Mouse (Mus musculus) forebrain, postnatal 0 days (tissue): Measurements from ENCODE around the gene Proca1. TPM values are rescaled to one million over a fixed set of nuclear protein-coding genes. Genes with fewer than 3 reads are reported as not detected.

Experiments
- ATAC-seq: fragments of 200-750 bp; cut with Nextera tagmentation; 2 replicates; pipeline ENCODE4 v1.8.0; 2017; ENCODE audit warnings: mild to moderate bottlenecking, moderate library complexity
- DNase-seq: peaks from one replicate; pipeline ENCODE4 v3.0.0-alpha.2; 2015
- H3K27ac ChIP-seq: fragments of 300-500 bp; sonication (generic); 2 replicates; pipeline ENCODE4 v1.5.1; 2014; ENCODE audit warnings: low read depth, mild to moderate bottlenecking, antibody characterized with exemption, low read length, moderate library complexity, mixed read lengths
- H3K27me3 ChIP-seq: fragments of 300-500 bp; sonication (generic); 2 replicates; pipeline ENCODE4 v1.6.1; 2014; ENCODE audit warnings: mild to moderate bottlenecking, low read length, mixed read lengths; ENCODE audit not compliant: insufficient read depth
- H3K36me3 ChIP-seq: fragments of 300-500 bp; sonication (generic); 2 replicates; pipeline ENCODE4 v1.6.1; 2014; ENCODE audit warnings: mild to moderate bottlenecking, moderate library complexity; ENCODE audit not compliant: insufficient read depth
- H3K4me1 ChIP-seq: fragments of 300-500 bp; sonication (generic); 2 replicates; pipeline ENCODE4 v1.6.1; 2014; ENCODE audit warnings: antibody characterized with exemption; ENCODE audit not compliant: insufficient read depth
- H3K4me2 ChIP-seq: fragments of 300-500 bp; sonication (generic); 2 replicates; pipeline ENCODE4 v1.6.1; 2014; ENCODE audit warnings: low read depth, mild to moderate bottlenecking, moderate library complexity
- H3K4me3 ChIP-seq: fragments of 300-500 bp; sonication (generic); 2 replicates; pipeline ENCODE4 v1.5.1; 2014; ENCODE audit warnings: low read depth, low read length, mixed read lengths
- H3K9ac ChIP-seq: fragments of 300-500 bp; sonication (generic); 2 replicates; pipeline ENCODE4 v1.6.1; 2014; ENCODE audit warnings: mild to moderate bottlenecking
- H3K9me3 ChIP-seq: fragments of 300-500 bp; sonication (generic); 2 replicates; pipeline ENCODE4 v1.6.1; 2016; ENCODE audit warnings: low read length
- CTCF ChIP-seq: sonication (generic); IDR thresholded peaks from 2 replicates; pipeline ENCODE4 v1.5.1; 2016; ENCODE audit warnings: antibody characterized with exemption, control low read depth, low read depth
- whole genome bisulfite sequencing: fragments of 180-500 bp; shearing (Covaris S2); extraction: QIAGEN DNeasy Blood & Tissue Kit; methylation state at CpG from one replicate; pipeline ENCODE4 v1.1.7; 2014; 5-methylcytosine and 5-hydroxymethylcytosine counted together
- polyA plus RNA-seq: library from polyadenylated mRNA; unstranded; fragments of >200 nt; fragmentation: Nextera tagmentation; extraction: Ambion mirVana; gene quantifications from 2 replicates; pipeline ENCODE4 v1.2.1, GENCODE M21; 2015
- total RNA-seq: library from RNA; depleted of rRNA; stranded (reverse); fragments of >200 nt; gene quantifications from 2 replicates; pipeline ENCODE4 v1.2.3, GENCODE M21; 2014

Gene Proca1
- total and polyA plus RNA-seq, 2 experiments from 2014 or later, result 0.81 to 3.3 TPM

DNA sequence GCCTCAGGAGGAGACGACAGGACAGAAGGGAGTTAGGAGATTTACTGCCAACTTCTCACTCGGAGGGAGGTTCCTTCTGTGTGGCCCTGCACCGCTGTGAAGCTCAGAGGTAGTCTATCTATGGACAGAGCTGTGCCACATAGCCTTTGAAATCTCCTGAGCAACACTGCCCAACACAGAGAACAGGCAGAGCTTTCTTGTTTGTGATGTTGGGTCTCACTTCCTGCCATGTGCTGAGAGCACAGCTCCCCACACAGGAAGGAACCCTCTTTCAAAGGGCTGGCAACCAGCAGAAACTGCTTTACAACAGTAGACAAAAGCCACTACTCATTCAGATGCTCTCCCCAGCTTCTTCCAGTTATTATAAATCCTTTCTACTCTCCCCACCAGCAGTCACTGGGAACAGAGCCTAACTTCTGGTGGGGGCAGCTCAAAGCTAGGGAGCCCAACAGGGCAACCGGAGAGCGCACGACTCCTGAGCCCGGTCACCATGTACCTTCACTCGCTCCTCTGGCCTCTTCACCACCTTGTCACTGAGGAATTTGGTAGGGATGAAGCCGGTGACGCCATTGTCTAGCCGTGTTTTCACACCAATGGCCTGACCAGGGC is 22.6 kb downstream of the Proca1 start:
- Histone ChIP-seq H3K4me2 (no peak overlapping the region), H3K27ac (0 out of 2 replicates have a peak overlapping the region, but pooled peaks have one; percentile 59), H3K36me3 (peaks cover 96% of the 10 kb centered on the region), H3K9ac (no peak overlapping the region), H3K27me3 (no peaks in the 10 kb centered on the region), H3K4me3 (no peak overlapping the region), H3K4me1 (no peaks in the 10 kb centered on the region), H3K9me3 (no peaks in the 10 kb centered on the region)
- DNase-seq (no peak), ATAC-seq (peak; percentile 94)
- WGBS, result 80% methylated on average over 11 of the region's 11 CpGs
- TF ChIP-seq CTCF, result no peak

DNA sequence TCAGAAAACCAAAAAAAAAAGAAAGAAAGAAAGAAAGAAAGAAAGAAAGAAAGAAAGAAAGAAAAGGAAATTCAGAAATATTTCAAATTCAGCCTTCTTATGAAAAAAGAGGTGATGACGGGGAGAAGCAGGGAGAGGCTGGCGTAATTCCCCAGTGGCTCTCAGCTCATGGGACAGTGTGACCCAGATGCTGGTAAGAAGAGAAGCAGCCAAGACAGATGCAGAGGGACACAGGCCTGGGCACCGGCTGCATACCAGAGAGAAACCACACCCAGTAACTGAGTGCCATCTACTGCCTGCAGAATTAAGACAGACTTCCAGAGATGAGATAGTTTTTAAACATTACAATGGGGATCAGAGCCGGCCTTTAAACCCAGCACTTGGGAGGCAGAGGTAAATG is 30.4 kb downstream of the Proca1 start:
- peaks cover 96% of the 10 kb centered on the region for H3K36me3 ChIP-seq
- TF ChIP-seq CTCF, result no peak
- H3K27me3 ChIP-seq, result no peaks in the 10 kb centered on the region
- no peak overlapping the region for H3K27ac ChIP-seq
- H3K4me1 ChIP-seq, result no peaks in the 10 kb centered on the region
- no peak overlapping the region for H3K4me3 ChIP-seq
- no peak overlapping the region for H3K9ac ChIP-seq
- DNase-seq (no peak), ATAC-seq (no peak)
- WGBS, result 93% methylated on average over 4 of the region's 4 CpGs
- no peaks in the 10 kb centered on the region for H3K9me3 ChIP-seq
- no peak overlapping the region for H3K4me2 ChIP-seq

DNA sequence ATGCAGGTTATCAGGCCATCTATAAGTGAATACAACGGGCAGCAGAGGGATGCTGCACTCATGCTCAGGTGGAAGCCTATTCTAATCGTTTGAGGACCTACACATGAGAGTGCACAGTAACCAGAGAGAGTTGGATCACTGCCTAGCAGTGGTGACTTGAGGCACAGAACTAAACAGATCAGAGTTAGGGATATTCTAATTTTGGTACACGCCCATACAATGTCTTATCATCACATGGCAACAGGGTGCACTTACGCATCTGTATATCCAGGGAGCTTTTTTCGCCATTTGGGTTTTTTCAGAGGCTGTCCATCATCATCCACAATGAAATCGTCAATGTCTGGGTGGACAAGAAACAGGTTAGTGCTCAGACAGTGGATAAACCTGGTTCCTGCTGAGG is 38.3 kb downstream of the Proca1 start:
- DNase-seq (no peak), ATAC-seq (no peak)
- H3K27me3 ChIP-seq, result no peaks in the 10 kb centered on the region
- H3K27ac ChIP-seq, result no peak overlapping the region
- H3K4me3 ChIP-seq, result no peak overlapping the region
- no peak for TF ChIP-seq CTCF
- H3K4me1 ChIP-seq, result no peaks in the 10 kb centered on the region
- WGBS, result 95% methylated on average over 6 of the region's 6 CpGs
- H3K36me3 ChIP-seq, result peaks cover 80% of the 10 kb centered on the region
- no peak overlapping the region for H3K4me2 ChIP-seq
- no peaks in the 10 kb centered on the region for H3K9me3 ChIP-seq
- no peak overlapping the region for H3K9ac ChIP-seq

DNA sequence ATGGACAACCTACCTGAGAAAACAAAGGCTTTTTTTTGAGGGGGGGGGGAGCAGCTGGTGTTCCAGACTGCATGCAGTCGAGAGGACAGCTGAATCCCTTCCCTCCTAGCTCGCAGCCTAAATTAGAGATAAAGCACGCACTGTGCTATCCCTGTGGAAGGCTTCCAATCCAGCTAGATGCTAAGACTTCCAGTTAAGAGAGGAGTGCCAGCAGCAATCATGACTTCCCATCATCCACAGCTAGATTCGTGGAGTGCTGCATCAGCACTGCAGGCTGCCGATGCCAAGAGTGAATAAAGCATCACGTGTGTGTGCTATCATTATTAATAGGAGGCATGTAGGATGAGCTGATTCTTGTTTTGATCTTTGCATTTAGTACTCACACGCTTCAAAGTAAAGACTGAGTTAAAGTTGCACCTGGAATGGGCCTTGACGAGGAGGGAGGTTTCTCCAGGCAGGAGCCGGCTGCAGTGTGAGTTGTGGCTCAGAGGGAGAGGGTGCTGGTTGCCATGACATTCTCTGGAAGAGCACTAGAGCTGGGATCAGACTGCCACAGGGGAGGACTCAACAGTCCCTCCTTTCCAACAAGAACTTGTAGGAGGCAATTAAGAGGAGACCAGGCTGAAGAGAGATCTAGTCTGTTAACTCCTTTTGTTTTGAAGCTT is 47.1 kb downstream of the Proca1 start:
- WGBS, result 76% methylated on average over 9 of the region's 9 CpGs
- Histone ChIP-seq H3K27ac (no peak overlapping the region), H3K4me1 (0 out of 2 replicates have a peak, but pooled peaks cover 6% of the 10 kb centered on the region), H3K4me3 (no peak overlapping the region), H3K4me2 (no peak overlapping the region), H3K27me3 (no peaks in the 10 kb centered on the region), H3K36me3 (peaks cover 17% of the 10 kb centered on the region; the same call in 1 of the 2 replicates), H3K9ac (no peak overlapping the region), H3K9me3 (no peaks in the 10 kb centered on the region)
- TF ChIP-seq CTCF, result no peak
- ATAC-seq (no peak), DNase-seq (peak; percentile 11)

DNA sequence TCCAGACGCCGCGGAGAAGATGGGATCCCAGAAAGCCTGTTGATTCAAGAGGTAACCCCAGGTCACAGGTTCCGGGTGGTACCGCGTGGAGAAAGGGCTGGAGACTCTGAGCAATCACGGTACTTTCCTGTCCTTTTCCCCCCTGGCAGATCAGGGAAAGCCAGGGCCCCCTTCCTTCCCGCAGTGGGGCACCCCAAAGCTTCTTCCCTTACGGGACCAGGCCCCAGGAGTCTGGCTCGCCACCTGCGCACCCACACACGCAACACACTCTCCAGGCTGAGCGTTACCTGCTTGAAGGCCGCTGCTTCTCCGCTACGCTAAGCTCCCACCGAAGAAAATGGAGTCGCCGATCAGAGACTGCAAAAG is 52.1 kb downstream of the Proca1 start:
- peaks cover 25% of the 10 kb centered on the region for H3K4me1 ChIP-seq

DNA sequence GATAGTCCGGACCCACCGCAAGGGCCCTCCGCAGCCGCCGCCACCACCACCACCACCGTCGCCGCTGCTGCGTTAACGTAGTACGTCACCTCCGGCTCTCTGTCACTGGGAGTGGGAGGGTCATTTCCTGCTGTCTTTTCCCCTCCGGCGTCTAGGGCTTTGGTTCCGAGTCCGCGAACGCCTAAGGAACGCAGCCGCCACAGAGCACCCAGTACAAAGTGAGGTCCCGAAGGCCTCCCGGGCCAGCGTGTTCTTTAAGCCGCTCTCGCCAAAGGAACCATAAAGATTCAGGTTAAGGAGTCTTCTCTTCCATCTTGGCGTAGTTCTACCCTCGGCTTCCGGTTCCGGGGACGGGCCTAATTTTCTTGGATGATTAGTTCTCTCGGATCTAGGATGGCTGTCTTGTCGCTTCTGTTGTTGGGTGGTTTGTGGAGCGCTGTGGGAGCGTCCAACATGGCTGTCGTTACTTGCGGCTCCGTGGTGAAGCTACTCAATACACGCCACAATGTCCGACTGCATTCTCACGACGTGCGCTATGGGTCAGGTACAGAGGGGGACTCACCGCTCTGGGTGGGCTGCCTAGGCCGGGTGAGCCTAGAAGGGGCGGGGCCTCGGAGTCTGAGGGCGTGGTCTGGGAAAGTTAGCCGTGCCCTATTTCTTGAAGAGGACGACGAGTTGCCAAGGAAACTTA is 52.6 kb downstream of the Proca1 start, which contains the start of the genes Sdf2 and Supt6:
Gene Sdf2, plus strand, starts transcription at position 120 of the 691 bp plus-strand sequence.
Gene Supt6, minus strand, starts transcription at position 361 of the 691 bp plus-strand sequence.
- Histone ChIP-seq H3K27ac (peak within 1 kb of the TSS; percentile 99), H3K36me3 (peaks cover 7% of the 10 kb centered on the region; the same call in 1 of the 2 replicates), H3K4me1 (peaks cover 25% of the 10 kb centered on the region), H3K4me3 (peak within 1 kb of the TSS; percentile 96), H3K27me3 (no peaks in the 10 kb centered on the region), H3K4me2 (peak within 1 kb of the TSS; percentile 80), H3K9ac (peak within 1 kb of the TSS; percentile 93), H3K9me3 (no peaks in the 10 kb centered on the region)
- ATAC-seq (peak; percentile 98), DNase-seq (peak; percentile 95)
- 3% methylated on average over 50 of the region's 50 CpGs for WGBS
- 0 out of 2 replicates have a peak, but pooled peaks have one; percentile 5 for TF ChIP-seq CTCF

More for the DNA sequence above, 52.1 kb downstream of the Proca1 start:
- Histone ChIP-seq H3K9me3 (no peaks in the 10 kb centered on the region), H3K4me2 (peak overlapping the region; percentile 80), H3K4me3 (peak overlapping the region; percentile 96), H3K36me3 (0 out of 2 replicates have a peak, but pooled peaks cover 9% of the 10 kb centered on the region), H3K9ac (peak overlapping the region; percentile 93), H3K27ac (peak overlapping the region; percentile 99), H3K27me3 (no peaks in the 10 kb centered on the region)
- no peak for DNase-seq
- 0% methylated on average over 19 of the region's 19 CpGs for WGBS
- ATAC-seq, result peak; percentile 16
- TF ChIP-seq CTCF, result no peak
